Mouse (Mus musculus): ENCODE measurements around the gene Grb2. TPM values are rescaled to one million over a fixed set of nuclear protein-coding genes. Genes with fewer than 3 reads are reported as not detected.

The Grb2 gene
- total RNA-seq, 2 experiments from 2014 or later: 76.5 to 93.9 TPM

DNA sequence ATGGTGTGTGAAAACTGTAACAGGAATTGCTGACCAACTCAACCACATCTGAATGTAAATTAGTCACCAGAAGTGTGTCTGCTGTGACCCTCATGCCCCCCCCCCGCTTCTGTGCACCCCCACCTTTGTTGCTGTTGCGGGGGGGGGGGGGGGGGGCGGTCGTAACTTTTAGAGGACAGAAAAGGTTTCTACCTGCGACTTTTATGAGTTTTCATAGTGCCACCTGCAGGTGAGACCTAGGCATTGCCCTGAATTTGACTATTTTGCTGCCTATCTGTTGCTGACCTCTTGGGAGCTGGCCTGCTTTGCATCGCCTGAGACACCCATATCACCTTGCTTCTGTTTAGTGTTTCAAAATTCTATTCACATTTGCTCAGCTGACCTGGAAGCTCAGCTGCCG, 6.1 kb upstream of the Grb2 start:
- DNase-seq: no peak
- intact Hi-C loops (cut with DNase I; ENCODE audit: low total_unique reads): no loop called here

DNA sequence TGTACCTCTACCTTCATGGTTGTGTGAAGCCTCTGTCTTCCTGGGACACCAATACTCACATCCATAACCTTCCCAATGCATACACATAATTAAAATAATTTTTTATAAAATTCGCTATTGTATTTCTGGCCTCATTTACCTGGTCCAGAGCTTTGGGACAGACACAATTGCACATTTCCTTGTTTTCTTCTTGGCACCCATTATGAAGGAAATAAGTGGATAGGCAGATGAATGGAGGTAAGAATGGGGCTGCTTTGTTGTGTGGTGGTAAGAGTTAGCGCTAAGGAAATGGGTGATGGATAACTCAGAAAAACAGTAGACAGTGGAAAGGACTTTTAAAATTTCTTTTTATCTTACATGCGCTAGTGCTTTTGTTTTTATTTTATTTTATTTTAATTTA, 5.0 kb upstream of the Grb2 start:
- intact Hi-C loops (cut with DNase I; ENCODE audit: low total_unique reads): no loop called here

DNA sequence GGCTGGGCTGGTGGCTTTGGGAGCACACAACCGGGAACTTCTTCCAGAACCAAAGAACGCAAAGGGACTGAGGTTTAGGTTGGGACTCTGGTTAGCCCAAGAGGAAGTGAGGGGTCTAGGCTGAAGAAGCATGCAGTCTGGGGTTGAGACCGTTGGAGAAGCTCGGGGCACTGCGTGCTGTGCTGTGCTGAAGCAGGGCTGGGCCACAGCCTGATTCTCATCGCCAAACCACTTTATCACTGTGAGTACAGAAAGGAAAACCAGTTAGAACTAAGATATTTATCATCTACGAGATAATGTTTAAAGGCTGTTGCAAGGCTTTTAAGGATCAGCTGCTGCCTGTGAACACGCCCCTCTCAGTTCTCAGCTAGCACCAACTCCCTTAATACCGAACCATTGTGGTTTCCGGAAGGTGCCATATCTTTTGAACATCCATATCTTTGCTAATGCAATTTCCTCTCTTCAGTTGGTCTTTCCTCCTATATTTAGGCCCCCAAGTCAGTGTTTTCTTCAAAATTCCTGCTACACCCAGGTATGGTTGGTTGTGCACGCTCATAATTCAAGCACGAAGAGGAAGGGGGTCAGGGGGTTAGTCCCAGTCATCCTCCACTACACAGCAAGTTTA, 4.4 kb upstream of the Grb2 start:
- intact Hi-C loops (cut with DNase I; ENCODE audit: low total_unique reads): no loop called here
- DNase-seq: no peak

More for the DNA sequence above, 5.0 kb upstream of the Grb2 start:
- no peak for DNase-seq

DNA sequence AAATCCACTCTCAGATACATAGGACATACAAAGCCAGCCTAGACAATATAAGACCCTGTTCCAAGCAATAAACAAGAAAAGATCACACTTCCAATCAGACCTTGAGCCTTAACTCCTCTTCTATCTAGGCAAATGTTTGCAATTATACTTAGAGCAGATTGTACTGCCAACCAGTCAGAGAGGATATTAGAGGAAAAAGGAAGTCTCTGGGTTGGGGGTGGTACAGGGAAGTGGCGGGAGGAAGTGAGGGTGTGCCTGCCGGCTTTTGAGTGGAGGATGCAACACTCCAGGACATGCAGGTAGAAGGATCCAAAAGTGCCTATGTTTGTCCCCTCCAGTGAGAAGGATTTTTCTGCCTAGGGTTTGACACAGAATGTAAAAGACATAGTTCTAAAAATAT, 3.9 kb upstream of the Grb2 start:
- intact Hi-C loops (cut with DNase I; ENCODE audit: low total_unique reads): no loop called here
- DNase-seq: no peak

DNA sequence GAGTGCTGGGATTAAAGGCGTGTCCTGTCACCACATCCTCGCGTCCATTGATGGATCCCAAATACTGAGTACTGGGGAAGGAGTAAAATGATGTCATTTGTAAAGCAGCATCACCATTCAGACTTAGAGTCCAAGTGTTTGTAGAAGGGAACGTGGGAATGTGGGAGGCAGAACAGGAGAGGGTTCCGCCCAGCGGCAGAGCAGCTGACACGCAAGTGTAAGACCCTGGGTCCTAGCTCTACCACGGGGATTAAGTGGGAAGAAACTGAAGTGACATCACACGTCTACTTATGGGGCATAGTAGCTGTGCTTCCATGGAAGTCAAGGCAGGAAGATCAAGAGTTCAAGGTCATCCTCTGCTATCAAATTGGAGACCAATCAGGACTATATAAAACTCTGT, 2.7 kb upstream of the Grb2 start:
- DNase-seq: no peak
- intact Hi-C loops (cut with DNase I; ENCODE audit: low total_unique reads): loop anchor here (2.0 kb wide), 1 partner anchor 60 kb away; no protein-coding TSS in a partner anchor

DNA sequence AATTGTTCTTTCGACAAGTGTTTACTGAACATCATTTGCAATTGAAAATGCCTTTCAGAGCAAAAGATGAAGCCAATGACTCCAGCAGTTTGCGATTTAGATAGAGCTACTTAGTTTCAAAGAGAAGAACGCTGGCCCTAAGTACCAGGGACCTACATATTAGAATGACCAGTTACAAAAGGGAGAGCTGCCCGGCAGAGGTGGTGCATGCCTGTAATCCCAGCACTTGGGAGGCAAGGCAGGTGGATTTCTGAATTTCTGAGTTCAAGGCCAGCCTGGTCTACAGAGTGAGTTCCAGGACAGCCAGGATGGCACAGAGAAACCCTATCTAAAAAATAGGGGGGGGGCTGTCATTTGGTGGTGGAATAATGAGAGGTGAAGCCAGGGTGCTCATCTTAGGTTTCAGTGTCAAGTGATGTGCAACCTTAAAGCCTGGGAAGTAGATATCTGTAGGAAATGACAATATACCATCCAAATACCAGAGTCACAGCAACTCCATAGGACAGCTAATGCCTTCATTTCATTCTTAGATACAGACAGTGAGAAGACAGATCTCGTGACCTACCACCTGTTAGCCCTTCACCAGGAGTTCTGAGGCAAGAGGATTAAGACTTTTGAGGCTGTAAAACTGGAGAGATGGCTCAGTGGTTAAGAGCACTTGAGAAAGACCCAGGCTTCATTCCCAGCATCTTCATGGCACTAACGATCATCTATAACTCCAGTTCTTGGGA, 1.6 kb upstream of the Grb2 start:
- intact Hi-C loops (cut with DNase I; ENCODE audit: low total_unique reads): loop anchor here (2.0 kb wide), 1 partner anchor 59 kb away; no protein-coding TSS in a partner anchor
- no peak for DNase-seq

DNA sequence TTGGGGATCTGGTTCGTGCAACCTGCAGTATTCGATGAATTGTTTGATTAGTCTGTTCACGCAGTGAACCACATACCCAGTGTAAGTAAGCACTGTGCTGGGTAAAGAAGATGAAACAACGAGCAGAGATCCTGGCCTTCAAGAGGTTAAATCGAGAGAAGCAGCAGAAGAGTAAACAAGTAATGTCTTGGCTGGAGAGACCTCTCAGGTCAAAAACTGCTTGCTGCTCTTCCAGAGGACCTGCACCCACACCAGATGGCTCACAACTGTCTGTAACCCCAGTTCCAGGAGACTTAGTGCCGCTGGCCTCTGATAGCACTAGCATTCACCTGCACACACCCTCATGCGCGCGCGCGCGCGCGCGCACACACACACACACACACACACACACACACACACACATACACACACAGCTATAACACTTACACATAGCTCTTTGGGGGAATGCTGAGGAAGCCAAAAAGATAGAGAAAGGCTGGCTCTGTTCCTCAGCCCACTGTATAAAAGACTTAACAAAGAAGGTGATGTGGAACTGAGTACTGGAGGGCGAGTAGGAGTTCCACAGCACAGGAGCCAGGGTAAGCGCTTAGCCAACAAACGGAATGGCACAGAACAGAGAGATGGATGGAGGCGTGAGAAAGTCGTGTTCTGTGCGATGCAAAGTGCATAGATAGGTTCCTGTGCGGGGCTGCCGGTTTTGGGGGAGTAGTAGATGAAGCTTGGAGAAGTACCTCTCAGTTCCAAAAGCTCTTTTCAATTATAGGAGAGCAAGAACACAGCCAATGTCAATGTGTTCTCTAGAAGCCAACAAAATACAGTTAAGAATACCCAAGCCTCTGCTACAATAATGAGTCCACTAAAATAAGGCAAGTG, 795 bp upstream of the Grb2 start:
- intact Hi-C loops (cut with DNase I; ENCODE audit: low total_unique reads): no loop called here
- no peak for DNase-seq

DNA sequence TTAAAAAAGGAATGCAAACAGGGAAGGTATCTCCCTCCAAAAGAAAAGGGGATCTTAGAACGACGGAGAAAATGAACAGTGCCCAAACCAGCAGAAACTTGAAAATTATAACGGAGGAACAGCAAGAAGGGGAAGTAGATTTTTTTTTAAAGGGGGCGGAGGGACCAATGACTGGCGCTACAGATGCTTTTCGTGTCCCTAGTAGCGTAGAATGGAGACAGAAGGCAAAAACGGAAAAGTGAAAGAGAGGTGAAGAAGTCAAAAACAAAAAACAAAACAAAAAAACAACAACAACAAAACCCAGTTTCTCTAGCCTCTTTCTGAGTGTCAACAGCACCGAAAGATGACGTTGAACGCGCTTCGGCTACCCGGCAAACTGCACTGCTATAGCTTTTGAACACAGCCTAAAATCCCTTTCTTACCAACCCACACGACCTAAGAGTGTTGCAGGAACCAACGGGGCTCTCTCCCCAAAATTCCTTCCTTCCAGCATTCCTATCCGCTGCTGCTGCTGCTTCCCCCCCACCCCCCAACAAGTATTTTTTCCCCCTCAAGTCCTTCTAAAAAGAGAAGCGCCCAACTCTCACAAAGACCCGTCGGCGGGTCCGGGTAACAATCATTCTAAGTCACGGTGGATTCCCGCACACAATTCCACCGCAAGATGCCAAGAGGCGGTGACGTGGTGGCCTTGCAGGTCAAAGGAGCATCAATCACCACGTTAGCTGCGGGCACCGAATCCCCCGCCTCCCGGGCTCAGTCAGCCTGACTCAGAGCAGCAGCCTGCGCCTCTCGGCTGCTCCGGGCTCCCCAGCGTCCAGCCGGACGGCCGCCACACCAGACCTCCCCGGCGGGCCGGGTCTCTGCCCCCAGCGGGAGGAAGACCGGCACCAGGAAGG, 836 bp downstream of the Grb2 start:
- intact Hi-C loops (cut with DNase I; ENCODE audit: low total_unique reads): no loop called here
- DNase-seq: peak; percentile 42

DNA sequence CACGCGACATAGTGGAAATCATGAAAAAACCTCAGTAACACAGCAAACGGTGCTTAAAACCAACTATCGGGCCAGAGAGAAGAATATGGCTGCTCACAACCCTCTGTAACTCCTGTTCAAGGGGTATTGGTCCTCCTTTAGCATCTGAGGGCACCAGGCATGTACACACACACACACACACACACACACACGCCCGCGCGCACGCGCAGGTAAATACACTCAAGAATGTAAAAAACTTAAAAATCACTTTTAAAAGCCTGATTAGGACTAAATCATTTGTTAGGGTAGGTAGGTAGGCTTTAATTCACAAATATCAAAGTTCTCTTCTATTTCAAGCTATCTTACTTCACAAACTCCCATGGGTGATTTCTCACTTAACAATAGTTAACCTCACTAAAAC, 1.8 kb downstream of the Grb2 start:
- DNase-seq: no peak

DNA sequence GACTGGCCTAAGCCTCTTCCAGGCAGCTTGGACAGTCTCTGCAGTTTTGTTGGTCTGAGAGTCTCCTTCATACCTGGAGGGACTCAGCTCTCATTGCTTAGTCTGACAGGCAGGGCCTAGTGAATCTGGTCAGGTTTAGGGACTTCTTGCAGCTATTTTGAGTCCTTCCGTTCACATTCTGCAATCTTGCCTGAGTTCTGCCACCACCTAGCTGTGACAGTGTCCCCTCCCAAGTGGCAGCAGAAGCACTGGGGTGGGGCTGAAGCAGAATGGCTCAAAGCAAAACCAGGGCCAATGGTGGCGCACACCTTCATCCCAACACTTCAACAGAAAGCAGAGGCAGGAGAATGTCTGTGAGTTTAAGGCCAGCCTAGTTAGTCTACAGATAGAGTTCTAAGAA, 2.8 kb downstream of the Grb2 start:
- intact Hi-C loops (cut with DNase I; ENCODE audit: low total_unique reads): no loop called here

More for the DNA sequence above, 1.8 kb downstream of the Grb2 start:
- intact Hi-C loops (cut with DNase I; ENCODE audit: low total_unique reads): no loop called here

DNA sequence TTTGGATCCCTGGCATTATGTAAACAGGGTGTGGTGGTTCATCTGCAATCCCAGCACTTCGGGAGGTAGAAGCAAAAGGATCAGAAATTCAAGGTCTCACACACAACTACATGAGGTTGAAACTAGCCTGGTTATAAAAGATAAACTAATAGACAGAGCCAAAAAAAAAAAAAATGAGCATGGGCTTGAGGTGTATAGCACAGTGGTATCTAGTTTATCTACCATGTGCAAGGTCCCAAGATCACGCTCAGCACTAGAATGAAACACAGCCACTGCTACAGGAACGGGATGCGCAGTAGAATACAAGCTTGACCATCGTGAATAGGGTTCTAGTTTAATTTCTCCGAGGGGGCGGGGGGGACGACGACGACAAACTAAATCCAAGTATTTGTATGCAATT, 3.7 kb downstream of the Grb2 start:
- intact Hi-C loops (cut with DNase I; ENCODE audit: low total_unique reads): no loop called here
- no peak for DNase-seq

More for the DNA sequence above, 2.8 kb downstream of the Grb2 start:
- no peak for DNase-seq

DNA sequence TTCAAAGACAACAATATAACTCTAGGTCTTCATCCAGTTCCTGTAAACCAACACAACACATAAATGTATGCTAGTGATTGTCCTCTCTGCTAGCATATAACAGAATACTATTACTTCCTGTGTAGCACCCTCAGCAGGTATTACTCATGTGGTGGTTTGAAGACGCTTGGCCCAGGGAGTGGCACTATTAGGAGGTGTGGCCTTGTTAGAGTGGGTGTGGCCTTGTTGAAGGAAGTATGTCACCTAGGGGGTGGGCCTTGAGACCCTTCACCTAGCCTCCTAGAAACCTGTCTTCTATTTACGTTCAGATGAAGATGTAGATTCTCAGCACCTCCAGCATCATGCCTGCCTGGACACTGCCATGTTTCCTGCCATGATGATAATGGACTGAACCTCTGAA, 4.9 kb downstream of the Grb2 start:
- intact Hi-C loops (cut with DNase I; ENCODE audit: low total_unique reads): no loop called here
- no peak for DNase-seq

DNA sequence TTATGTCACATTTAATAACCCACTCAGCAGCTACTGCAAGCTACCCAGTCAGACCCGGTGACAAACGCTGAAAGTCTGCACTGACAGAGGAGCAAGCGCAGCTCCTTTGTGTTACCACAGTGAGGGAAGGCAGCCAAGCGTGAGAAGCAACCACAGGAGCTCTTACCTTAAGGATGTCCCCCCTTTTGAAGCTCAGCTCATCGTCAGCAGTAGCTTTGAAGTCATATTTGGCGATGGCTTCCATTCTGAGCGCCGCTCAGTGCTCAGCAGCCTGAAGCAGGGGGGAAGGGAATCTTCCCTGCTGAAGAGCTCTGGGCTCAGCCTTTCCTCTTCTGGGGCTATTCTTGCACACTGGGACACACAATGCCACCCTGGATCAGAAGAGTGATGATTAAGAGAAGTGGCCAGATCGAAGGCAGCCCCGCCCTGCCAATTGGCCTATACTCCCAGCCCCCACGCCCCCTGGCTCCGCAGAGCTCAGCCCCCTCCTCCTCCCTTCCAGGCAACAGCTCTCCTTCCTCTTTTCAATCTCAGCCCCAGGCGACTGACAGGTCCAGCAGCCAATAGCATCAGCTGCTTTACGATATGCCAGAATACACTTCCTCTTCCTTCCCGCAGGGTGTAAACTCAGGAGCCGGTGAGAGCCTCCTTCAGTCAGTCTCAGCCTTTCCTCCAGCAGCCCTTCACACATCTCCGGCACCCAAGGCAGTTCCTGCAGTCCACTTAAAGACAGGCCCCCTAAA, 9.2 kb downstream of the Grb2 start:
- DNase-seq: peak; percentile 89
- intact Hi-C loops (cut with DNase I; ENCODE audit: low total_unique reads): no loop called here

DNA sequence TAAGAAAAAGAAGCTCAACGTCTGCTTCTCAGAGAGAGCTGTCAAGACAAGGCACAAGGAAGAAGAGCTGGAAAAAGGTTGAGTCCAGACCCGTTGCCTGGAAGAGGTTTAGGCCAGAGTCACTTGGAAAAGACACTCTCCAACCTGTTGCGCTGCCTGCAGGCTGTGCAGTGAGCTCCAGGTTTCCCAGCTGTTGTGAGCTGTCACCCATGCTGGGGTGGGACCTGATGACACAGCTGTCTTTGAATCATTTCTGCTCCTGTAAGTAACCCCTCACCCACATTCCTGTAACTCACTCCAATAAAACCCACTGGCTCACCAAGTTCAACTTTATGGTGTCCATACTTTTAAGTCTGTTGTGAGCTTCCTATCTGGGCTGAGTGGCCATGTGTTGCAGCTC, 10.7 kb downstream of the Grb2 start:
- intact Hi-C loops (cut with DNase I; ENCODE audit: low total_unique reads): no loop called here
- DNase-seq: no peak

DNA sequence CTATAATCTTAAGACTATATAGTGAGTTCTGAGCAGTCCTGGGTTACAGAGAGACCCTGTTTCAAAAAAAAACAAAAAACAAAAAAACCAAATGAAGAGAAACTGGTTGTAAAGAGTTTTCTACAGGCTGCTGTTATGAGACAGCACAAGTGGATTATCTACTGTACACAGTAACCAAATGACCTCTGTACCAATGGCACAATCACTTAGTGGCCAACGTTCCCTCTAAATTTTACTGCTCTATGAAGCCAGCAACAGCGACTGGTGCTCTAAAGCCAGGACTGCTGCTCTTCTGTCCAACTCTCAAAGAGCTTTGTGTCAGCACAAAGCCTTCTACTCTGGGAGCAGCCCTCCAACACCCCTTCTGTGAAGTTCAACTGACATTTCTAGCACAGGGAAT, 11.3 kb downstream of the Grb2 start:
- intact Hi-C loops (cut with DNase I; ENCODE audit: low total_unique reads): no loop called here
- DNase-seq: no peak

DNA sequence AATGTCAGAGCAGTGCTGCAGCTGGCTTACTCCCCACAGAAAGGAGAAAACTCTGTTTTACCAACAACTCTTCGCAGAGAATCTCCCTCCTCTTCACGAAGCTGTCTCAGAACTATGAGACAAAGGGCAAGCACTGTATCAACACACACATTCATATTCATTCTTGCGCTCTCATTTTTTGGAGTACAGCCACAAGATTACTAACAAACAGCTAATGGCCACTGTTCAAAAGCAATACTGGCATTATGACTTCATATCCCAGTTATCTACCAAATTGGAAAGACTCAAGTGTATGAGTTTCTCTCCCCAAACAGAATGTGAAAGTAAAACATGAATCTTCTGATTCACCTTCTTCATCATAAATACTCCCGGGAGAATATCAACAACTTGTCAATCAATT, 11.9 kb downstream of the Grb2 start:
- no peak for DNase-seq

DNA sequence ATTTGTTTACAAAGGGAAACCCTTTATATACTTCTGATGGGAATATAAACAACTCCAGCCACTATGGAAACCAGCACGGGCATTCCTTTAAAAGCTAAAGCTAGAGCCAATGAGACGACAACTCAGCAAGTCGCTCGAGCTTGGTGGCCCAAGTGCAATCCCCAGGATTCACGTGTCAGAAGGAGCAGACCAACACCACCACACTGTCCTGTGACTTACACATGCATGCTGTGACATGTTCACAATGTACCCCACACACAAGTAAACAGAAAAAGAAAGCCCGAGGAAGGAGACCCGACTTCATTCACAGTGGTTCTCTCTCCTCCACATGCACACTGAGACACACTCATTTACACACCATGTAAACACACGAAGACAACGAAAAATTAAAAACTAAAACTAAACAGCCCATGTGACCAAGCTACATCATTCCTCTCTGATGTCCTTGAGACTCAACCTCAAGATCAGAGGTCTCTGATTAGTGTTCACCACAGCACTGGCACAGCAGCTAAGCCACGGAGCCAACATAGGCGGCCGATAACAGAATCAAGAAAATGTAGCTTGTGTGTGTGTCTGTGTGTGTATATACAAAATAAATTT, 14.3 kb downstream of the Grb2 start:
- no peak for DNase-seq
- intact Hi-C loops (cut with DNase I; ENCODE audit: low total_unique reads): no loop called here

More for the DNA sequence above, 11.9 kb downstream of the Grb2 start:
- intact Hi-C loops (cut with DNase I; ENCODE audit: low total_unique reads): no loop called here

DNA sequence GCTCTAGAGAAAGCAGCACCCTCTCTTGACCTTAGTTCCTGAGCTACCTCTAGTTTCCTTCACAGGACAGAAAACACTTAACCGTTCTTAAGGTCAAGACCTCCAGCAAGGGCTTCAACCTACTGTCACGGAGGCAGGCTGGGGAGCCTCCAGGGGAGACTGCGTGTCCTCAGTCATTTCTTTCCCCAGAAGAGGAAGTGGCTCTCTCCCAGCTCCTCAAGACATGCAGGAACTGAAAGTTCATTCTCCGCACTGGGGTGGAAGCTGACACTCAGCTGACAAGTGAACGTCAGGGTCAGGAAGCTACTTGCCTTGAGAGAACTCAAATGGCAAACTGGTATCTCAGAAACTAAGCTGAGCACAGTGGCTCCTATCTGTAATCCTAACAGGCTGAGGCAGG, 15.6 kb downstream of the Grb2 start:
- no peak for DNase-seq
- intact Hi-C loops (cut with DNase I; ENCODE audit: low total_unique reads): no loop called here

Data from gastrocnemius, postnatal 14 days (tissue).